Mouse (Mus musculus): ENCODE measurements around the gene Selenov.

The Selenov gene

DNA sequence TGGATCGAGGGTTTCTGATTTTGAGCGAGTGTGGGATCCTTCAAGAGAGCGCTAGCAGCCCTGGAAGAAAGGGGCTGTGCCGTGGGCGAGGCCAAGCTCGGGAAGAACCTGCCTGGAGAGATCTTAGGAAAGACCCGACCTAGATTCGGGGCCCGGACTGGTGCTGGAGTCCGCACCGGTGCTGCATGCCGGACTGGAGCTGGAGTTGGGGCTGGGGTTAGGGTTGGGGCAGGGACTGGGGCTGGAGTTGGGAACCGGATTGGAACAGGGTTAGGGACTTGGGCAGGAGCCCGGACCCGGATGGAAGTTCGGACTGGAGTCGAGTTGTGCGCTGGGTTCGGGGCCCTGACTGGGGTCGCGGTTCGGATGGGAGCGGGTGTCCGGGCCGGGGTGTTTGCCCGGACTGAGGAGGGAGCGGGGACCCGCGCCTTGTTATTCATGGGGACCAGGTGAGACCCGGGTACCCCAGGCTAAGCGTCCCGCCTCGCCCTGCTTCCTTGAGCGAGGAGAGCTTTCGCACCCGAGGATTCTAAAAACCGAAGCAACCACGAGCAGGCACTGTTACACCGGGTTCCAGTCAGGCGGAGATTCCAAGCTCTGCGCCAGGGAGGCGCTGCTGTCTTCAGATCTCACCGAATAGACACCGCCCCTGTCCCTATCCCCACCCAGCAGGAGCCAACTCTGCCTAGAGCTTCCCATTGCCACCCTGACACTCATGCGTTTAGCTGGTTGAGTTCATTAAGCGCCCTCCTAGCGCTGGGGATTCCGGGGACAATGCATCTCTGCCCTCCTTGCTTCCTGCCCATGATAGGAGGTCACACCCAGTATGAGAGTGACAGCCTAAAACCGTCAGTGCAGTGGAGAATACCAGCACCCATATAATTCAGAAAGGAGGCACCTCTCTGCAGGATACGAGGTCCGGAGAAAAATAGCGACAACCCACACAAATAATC is at the start of gene Selenov:
Selenov (minus strand) TSS at position 549 of the 953 bp plus-strand sequence.
- no peak for DNase-seq (ENCODE audit: low spot score)

DNA sequence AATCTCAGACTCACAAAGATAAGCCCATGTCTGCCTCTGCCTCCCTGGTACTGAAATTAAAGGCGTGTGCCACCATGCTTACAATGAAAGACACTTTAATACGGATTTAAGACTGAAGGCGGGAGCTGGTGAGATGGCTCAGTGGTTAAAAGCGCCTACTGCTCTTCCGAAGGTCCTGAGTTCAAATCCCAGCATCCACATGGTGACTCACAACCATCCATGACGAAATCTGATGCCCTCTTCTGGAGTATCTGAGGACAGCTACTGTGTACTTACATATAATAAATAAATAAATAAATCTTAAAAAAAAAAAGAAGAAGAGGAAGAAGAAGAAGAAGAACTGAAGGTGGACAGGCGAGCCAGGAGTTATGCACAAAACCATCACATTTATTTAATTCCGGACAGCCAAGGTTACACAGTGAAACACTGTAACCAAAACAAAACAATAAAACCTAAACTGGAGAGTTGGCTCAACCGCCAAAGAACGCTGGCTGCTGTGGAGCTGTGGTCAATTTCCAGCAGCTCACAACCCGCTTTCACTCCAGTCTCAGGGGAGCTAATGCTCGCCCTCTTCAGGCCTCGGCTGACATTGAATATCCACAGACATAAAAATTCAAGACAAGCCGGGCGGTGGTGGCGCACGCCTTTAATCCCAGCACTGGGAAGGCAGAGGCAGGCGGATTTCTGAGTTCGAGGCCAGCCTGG is 48.4 kb upstream of the Selenov start:
- no peak for DNase-seq (ENCODE audit: low spot score)

DNA sequence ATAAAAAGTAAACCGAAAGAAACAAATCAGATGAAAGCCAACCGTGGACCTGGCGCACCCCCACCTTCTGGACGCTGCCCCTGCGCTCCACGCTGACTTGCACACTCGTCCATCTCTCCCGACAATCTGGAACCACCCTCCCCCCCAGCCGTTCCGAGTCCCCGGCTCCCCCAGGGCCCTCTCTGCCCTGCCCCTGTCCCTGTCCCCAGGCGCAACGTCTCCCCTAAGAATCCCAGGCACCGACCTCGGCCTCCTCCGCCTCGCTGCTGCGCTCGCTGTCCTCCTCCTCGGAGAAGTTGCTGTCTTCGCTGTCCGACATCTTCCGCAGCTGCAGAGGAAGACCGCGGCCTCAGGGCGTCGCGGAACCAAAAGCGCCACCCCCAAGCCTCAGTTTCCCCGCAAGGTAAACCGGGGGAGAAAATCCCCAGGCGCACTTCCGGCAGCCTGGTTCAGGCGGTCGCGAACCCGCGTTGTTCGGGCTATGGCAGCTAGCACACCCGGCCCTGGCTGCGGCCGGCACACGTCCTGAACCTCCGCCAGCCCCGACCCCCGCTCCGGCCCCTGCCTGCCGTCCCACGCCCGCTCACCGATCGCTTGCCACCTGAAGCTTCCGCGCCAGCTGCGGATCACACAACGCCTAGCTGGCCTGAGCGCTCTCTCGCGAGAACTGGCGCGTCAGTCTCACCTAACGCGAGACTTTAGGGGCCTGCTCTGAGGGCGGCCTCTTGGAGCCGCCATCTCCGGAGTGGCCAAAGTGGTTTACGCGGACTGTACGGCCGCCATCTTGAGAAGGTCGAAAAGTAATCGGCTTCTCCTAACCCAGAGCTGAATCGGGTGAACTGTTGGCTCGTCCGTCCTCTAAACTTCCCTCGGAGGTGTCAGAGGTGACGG is 47.4 kb upstream of the Selenov start, which contains the start of gene Supt5:
Supt5 (minus strand) TSS at position 639 of the 891 bp plus-strand sequence.
- peak; percentile 95 for DNase-seq (ENCODE audit: low spot score)

DNA sequence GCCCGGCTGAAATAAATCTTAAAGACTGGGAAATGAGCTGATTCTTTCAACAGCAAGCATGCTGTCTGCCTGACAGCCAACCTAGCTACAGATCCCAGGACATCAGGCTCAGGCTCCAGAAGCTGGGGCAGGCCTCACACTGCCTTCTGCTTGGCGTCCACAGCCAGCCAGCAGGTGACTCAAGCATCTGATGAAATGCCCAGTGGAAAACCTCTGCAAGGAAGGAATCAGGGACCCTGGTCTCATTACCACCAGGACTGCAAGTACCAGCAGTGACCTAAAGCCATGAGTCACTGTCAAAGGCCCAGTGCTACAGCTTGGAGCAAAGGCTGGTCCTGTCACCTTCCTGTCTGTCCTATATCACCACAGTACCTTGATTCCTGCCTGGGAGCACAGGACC is 44.5 kb upstream of the Selenov start:
- no peak for DNase-seq (ENCODE audit: low spot score)

DNA sequence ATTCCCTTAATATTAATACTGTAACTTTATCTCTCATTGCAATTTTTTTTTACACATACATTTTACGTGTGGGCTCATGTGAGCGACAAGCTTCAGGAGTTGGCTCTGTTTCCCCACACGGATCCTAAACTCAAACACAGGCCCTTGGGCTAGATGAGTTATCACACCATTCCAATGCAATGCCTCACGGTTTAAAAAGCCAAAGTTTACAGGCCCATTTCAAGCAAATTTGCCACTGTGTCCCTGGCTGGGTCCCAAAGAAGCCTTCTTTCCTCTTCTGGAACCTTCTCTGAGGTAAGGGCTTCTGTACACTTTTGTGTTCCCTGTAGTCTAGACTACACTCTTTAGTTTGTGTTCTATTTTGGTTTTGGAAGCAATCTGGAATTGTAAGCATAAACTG is 43.5 kb upstream of the Selenov start:
- no peak for DNase-seq (ENCODE audit: low spot score)

DNA sequence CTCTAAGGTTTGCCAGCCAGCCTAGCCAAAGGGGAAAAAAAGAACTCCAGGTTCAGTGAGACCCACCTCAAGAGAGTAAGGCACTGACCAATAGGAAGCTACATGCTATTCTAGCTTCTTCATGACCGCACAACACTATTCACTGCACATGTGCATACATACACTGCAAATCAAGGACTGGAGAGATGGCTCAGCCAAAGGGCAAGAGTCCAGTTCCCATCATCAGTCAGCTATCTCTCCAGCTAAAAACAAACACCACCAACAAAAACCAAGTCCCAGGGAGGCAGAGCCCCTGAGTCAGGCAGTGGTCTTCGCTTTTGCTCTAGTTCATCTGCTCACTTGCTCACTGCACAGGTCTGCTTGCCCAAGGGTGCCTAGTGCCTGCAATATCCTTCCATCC is 37.3 kb upstream of the Selenov start:
- no peak for DNase-seq (ENCODE audit: low spot score)

DNA sequence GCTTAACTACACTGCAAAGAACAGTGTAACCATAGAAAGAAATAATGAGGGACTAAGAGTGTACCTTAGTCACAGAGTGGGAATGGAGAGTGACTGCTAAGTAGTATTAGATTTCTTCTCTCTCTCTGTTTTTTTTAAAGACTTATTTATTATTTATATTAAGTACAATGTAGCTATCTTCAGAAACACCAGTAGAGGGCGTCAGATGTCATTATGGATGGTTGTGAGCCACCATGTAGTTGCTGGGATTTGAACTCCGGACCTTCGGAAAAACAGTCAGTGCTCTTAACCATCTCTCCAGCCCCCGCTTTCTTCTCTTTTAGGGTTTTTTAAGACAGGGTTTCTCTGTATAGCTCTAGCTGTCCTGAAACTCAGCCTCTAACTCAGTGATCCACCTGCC is 35.5 kb upstream of the Selenov start:
- no peak for DNase-seq (ENCODE audit: low spot score)

DNA sequence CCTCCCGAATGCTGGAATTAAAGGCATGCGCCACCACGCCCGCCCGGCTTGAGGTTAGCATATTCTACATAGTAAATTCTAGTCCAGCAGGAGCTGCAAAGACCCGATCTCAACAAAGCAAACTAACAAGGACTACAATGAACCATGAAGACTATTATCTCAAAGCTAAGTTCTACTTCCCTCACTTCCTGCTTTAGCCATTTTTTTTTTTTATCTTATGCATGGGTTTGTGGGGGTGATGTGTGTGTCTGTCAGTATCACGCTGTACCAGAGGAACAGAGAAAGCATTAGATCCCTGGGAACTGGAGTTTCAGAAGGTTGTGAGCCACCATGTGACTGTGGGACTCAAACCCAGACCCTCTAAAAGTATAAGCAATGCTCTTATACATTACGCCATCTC is 34.3 kb upstream of the Selenov start:
- no peak for DNase-seq (ENCODE audit: low spot score)

DNA sequence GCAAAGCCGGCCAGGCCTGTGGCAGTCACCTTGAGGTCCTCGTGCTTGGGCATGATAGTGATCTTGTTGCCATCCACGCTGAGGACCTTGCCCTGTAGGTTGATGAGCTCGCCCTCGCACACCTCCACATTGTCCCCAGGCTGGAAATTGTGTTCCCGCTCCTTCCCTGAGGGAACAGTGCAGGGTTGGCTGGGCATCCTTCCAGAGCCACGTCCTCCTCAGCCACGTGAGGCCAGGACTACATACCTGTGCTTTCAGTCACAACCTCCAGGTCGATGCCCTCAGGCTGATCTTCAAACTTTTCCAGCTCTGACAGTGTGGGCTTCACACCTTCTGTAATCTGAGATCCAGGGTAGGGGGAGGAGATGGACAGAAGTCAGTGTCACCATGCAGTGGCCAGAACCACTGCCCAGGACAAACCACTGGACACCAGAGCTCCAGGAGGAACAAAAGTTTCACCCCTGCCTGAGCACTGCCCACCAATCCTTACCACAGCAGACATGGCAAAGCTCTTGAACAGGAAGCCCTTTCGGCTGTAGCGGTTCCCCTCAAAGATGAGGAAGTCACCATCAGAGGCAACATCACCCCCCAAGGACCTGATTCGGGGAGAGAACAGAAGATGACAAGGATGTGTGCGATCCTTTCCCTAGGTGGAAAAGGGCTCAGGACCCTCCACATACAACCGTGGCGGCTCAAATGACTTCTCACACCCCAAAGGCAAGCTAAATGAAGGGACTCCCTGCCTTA is 31.2 kb upstream of the Selenov start:
- DNase-seq (ENCODE audit: low spot score) = no peak

DNA sequence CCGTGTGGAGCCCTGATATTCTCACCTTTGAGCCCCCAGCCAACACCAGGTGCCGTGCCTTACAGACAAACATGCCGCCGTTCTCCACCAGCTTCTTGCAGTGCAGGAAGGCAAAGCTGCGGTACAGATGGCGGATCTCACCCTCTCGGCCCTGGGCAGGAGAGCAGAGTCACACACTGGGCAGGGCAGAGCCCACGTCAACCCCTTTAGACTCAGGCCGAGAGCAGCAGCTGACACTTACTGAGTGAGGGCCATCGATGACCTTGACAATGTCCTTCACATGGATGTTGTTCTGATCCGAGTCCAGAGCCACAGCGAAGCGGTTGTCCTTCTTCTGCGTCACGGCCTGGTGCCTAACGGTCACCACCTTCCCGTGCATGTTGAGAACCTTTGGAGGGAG is 27.7 kb upstream of the Selenov start:
- no peak for DNase-seq (ENCODE audit: low spot score)

DNA sequence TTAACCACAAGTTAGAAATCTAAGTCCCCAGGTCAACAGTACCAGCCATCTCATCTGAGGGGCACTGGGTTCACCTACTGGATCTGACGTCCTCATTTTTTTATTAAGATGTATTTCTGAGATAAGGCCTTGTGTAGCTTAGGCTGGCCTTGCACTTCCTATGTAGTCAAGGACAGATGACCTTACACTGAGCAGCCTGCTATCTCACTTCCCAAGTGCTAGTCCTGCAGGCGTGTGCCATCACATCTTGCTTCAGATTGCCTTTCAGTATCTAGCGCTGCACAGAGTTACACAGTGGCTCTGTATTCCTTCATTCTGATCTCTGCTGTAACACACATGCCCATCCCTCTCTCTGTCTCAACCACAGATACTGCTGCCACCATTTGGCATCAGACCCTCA is 27.1 kb upstream of the Selenov start:
- DNase-seq (ENCODE audit: low spot score) = no peak

DNA sequence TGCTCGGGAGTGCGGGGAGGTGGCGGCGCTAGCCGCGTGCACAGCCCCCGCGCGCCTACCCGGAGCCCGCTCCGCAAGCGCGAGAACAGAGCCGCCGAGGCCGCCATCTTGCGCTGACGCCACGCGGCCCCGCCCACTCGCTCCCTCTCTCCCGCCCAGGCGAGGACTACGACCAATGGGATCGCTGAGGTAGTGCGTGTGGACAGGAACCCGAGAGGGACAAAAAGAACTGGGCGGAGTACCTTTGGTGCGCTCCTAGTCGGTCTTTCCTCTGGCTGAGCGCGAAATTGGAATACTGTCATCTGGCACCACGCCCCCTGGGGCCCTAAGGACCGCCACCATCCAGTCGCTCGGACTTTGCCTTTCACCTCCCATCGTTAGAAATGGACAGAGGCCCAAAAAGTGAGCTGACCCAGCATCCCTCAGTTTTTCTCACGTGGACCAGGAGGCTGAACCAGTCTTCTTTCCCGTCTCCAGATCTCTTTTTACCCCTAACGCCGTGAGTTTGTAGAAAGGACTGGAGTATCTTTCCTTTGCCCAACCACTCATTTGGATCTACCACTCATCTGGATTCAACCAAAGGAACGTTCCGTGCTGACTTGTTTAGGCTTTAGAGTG is 21.0 kb upstream of the Selenov start, which contains the start of gene Timm50:
Timm50 (minus strand) TSS at position 147 of the 618 bp plus-strand sequence.
- DNase-seq (ENCODE audit: low spot score) = peak; percentile 96

DNA sequence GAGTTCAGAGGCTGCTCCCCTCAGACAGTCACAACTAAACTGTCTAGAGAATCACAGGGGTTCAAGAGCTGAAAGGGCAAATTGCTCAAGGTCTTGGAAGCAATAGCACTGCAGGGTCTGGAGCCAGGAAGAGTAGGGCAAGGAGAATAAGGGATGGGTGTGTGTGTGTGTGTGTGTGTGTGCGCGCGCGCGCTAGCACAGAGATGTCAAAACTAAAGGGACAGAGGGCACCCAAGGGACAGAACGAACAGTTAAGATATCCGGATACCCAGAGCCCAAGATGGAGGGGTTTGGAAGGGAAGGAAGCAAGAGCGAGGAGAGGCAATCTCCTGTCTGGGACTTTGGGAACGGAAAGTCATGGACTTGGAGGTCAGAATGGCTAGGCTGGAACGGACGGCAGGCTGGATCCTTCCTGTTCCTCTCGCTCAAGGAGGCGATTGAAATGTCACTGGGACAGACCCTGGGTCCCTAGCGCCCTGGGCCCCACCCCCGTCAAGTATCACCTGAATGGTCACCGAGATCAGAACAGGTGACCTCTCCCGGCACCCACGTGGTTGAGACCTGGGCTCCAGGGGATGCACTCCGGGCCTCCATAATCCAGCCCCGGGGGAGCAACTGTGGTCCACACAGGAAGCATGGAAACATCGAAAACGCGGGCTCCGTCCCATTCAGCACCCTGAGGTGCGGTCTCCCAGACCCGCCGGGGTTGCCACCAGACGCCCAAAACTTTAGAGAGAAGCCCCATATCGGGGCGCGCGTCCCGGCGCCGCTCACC is 20.4 kb upstream of the Selenov start:
- peak; percentile 31 for DNase-seq (ENCODE audit: low spot score)

DNA sequence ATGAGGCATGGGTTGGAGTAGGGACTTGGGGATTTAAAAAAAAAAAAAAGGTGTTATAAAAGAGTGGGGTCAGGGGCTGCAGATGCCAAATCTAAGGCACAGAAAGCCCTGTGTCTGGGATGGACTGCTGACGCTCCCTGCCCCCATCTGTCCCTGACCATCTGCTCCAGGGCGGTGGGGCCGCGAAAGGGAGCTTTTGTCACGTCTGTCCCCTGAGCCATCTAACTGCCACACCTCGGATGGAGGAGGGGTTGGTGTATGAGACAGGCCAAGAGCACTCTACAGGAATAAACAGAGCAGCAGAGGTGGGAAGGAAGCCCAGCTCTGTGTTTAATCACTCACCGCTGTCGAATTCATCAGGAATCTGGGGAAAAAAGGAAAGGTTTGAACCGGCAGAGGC is 18.8 kb upstream of the Selenov start:
- no peak for DNase-seq (ENCODE audit: low spot score)

DNA sequence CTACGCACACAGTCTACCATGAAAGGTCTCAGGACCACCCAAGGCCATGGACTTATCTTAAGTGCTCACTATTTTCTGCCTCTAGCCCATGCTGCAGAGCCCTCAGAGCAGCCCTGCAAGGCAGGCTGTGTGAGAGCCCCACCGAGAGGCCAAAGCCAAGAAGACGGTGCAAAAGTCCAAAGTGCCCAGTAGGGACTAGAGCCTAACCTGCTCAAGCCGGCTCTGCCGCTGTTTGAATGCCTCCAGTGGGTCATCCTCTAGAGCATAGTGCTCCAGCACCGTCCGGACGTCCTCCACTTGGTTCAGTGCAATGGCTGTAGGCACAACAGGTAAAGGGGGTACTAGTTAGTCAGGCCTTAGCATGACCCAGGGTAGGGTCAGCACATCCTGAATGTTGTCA is 15.2 kb upstream of the Selenov start:
- DNase-seq (ENCODE audit: low spot score) = no peak

DNA sequence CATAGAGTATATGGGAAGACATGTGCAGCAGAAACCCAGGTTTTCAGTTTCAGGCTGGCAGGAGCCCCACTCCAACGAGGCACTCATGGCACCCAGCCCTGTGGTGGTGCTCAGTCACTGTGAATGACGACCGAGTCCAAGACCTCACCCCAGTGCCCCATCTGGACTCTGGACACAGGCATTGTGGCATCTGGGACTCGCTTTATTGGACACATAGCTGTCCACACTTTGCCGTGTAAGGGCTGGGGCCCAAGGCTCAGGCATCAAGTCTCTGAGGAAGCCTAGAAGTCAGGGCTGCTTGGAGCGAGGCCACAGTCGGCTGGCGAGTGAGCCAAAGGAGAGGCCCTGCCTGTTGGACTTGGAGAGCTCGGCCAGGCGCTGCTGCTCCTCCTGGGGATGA is 14.7 kb upstream of the Selenov start:
- no peak for DNase-seq (ENCODE audit: low spot score)

DNA sequence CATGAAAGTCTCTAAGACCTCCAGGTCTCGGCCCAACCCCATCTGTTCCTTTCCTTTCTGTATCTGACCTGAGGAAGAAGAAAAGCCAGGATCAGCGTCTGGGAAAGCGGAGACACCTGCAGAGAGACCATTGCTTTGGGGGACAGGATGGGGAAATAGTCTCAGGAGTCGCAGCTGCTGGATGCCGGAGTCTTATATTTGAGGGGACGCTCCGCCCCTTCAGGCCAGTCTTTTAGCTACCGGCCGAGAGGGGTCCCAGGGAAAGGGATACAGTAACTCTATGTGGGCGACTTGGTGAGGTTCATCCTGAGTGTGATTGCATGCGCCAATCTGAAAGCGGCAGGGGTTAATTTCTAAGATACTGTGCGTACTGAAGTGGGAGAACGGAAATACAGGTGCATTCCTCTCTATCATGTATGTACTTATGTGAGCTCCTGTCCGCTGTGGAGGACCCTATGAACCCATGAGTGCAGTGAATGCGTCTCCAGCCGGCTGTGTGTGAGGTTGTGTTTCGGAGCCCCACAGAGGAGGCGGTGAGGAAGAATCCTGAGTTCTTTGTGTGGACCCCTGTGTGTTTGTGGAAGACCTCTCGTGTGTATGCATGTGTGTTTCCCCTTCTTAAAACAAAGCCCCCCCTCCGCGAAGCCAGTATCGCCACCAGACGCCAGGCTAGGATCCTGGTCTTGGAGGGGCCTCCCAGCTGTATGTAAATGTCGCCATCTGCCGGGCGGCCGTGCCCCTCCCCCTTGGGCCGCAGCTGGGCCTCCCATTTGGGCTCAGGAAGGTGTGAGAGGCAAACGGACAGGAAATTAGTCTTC is 10.8 kb upstream of the Selenov start, which contains the start of gene Dll3:
Dll3 (minus strand) TSS at position 623 of the 818 bp plus-strand sequence.
- DNase-seq (ENCODE audit: low spot score) = no peak

DNA sequence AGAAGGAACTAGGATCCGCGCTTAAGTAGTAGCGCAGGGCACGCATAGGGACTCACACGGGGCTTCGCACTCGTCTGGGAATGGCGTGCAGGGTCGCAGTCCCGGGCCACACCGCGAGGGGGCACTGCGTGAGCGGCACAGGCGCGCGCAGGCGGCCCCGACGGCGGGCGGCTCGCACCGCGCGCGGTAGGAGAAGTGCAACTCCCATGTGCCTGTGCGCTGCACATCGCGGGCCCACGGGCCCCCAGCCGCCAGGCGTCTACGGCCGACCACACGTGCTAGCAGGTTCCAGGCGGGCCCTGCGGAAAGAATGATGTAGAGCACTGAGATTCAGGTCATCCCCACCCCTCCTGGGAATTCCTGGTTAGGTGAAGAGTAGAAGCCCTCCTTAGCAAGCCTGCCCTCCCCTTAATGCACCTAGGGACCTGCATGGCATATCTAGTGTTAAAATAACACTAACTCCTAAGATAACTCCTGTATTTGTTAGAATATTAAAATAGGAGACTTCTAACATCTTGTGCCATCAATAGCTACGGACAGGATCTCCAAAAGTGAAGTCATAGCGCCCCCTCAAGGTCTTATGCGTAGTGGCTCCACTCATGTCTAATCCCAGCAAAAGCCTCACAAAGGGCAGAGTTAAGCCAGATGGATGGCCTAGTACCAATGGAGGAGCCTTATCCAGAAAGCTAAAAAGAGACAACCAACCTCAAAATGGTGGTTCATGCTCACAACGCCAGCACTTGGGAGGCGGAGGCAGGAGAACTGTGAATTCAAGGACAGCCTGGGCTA is 8.0 kb upstream of the Selenov start:
- DNase-seq (ENCODE audit: low spot score) = no peak
